Mouse (Mus musculus): ENCODE measurements around the gene Akap4.

Akap4 gene

DNA sequence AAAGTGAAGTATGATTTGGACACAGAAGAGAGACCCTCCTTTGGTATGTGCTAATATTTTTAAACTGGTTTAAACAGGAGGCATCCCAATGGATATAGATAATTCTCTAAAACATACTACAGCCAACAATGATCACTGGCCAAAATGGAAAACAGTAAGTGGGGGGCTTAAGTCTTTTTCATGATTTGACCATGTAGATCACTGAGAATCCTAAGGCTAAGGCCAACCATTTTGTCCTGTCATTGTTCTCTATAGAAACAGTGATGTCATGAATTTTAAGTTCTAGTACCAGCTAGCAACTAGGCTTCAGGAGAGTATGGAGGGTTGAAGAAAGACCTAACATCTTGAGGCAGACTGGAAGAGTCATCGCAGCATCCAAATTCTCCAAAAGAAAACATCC, at the start of gene Akap4:
Akap4 (plus strand) TSS at position 301 of the 400 bp plus-strand sequence.
- DNase-seq, result no peak

DNA sequence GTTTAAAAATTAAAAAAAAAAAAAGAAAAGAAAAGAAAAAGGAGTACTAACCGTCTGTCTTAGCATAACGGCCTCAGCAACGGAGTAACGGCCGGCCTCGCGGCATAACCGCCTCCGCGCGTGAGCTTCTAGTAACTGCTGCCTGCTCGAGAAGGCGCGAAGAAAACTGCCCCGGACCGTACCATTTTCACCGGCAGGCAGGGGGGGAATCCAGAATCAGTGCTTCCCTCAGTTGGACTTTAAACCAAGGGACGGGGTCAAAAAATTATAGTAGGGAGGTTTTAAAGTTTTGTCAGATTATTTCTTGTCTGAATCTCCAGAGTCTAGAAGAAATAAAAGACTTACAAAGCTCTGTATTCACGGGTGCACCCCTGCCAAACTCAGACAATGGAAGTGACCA, 25.8 kb upstream of the Akap4 start, which contains the start of gene Ccnb3:
Ccnb3 (minus strand) TSS at position 101 of the 400 bp plus-strand sequence.
- DNase-seq, result no peak

GRCm38 (mm10) chrX:7057056-7057455, 10.3 kb upstream of the Akap4 start:
- DNase-seq, result no peak

- DNase-seq, result no peak
Observed at GRCm38 (mm10) chrX:7057634-7058033, 9.7 kb upstream of the Akap4 start.

DNA sequence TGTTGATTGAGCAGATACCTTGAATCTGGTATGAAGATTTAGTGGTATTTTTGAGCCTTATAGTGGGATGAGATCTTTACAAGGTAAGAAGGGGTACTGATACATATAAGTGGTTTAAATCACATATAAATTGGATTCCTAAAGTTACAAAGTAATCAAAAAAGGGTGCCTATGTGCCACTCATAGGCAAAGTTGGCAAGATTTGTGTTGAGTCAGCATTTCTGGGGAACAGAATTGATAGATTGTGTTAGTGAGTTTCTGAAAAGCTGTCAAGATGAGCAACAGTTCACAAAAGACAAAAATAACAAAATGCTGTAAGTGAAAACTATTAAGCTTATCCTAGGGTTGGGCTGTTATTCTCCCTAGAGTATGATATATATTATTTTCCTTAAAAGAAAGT, 3.2 kb upstream of the Akap4 start:
- DNase-seq, result no peak

DNA sequence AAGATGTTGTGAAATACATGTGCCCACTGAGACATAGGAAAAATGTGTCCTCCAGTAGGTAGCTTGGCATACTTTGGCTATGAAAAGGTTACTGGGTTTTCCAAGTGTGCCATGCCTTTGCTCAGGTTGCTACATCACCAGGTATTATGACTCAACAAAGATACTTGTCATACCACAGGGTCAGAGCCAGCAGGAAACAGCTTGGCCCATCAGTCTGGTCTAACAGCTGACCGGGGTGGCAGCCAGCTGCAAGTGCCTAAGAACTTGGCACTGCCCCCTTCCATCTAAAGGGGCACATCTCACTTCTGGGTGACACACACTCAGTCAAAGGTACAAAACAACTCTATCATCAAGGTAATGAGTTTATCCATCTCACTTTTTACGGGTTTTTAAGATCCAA, 683 bp downstream of the Akap4 start:
- no peak for DNase-seq

DNA sequence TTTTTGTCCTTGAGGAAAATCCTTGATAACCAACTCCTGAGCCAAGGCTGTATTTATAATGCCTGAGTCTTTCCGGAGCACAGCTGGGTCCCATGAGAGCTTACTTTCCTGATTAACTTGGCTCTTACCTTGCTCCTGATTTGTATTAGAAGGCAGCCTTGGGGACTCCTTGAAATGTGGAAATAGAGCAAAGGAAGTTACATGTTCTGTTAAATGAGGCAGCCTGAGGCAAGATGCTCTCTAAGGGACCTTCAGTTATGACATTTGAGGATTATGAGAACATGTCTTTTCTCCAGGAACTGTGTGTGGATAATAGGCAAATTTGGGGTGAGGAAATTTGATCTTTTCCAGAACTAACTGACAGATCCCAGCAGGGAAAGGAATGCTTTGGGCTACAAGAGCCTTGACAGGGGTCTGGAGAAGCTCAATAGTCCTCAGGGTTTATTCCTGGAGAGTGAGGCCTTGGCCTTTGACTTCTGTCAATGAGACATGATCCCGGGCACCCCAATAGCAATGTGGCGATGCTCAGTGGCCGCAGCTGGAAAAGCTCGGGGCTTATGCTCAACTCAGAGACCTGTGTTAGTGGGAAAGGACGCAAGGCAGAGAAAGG, 12.6 kb downstream of the Akap4 start:
- no peak for DNase-seq

GRCm38 (mm10) chrX:7085878-7086277, 18.6 kb downstream of the Akap4 start:
- no peak for DNase-seq

DNA sequence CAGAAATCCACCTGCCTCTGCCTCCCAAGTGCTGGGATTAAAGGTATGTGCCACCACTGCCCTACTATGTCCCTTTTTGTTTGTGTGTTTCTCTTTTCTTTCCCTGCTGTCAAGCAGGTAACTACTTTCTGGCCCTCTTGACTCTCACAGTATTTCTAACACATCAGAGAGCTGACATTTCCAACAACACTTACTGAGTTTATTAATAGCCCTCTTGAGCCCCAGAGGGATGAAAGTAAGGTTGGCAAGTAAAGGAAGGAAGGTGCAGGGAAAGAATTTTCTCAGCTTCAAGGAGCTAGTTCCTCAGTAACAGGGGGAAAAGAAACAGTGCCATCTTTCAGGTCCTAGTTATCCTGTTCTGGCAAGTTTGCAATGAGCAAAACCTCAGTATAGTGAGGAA, 23.0 kb downstream of the Akap4 start:
- no peak for DNase-seq

DNA sequence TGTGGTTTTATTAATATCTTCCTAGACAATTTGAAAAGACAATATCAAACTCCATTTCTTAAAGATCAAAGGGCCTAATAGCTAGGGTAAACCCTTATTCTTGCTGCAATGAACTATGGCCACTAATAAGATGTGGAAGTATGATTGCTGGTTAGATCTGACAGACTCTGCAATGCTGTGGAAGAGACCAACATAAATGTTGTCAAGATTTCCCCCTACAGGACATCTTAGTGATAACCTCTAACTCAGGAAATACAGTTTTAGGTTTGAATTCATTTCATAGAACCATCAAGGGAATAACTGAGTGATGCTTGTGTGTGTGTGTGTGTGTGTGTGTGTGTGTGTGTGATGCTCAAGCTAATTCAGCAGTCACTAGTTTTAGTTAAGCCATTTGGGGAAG, 35.0 kb downstream of the Akap4 start:
- no peak for DNase-seq

- no peak for DNase-seq
Observed at GRCm38 (mm10) chrX:7114885-7115284, 47.6 kb downstream of the Akap4 start.

GRCm38 (mm10) chrX:7121618-7122280, 54.4 kb downstream of the Akap4 start:
- DNase-seq, result no peak

All from kidney, adult 11 months (tissue).